Mouse (Mus musculus): Measurements from ENCODE around the gene Herc4. TPM values are rescaled to one million over a fixed set of nuclear protein-coding genes. Genes with fewer than 3 reads are reported as not detected.

Herc4 gene
- polyA plus RNA-seq (2014; fragmentation: Illumina TruSeq; extraction: RNeasy Lipid Tissue Mini Kit (QIAGEN cat#74804); ENCODE audit: low read depth, low replicate concordance), result 183 TPM

GRCm38 (mm10) chr10:63243493-63244054 is at the start of gene Herc4:
Gene Herc4 (plus strand): TSS chr10:63243810.

GRCm38 (mm10) chr10:63203728-63204127 is 39.9 kb upstream of the Herc4 start, which contains the start of gene Mypn:
Gene Mypn (minus strand): TSS chr10:63203952.

Other genes starting within 250 kb of the Herc4 start
- gene Hnrnph3, start 219.6 kb upstream of the Herc4 start, polyA plus RNA-seq (2014; fragmentation: Illumina TruSeq; extraction: RNeasy Lipid Tissue Mini Kit (QIAGEN cat#74804); ENCODE audit: low read depth, low replicate concordance), result 73.5 TPM
- gene Pbld2, start 219.5 kb upstream of the Herc4 start, polyA plus RNA-seq (2014; fragmentation: Illumina TruSeq; extraction: RNeasy Lipid Tissue Mini Kit (QIAGEN cat#74804); ENCODE audit: low read depth, low replicate concordance), result 23.0 TPM
- 54.2 TPM for gene Pbld1, start 183.6 kb upstream of the Herc4 start, polyA plus RNA-seq (2014; fragmentation: Illumina TruSeq; extraction: RNeasy Lipid Tissue Mini Kit (QIAGEN cat#74804); ENCODE audit: low read depth, low replicate concordance)
- 0.36 TPM for gene Atoh7, start 144.2 kb upstream of the Herc4 start, polyA plus RNA-seq (2014; fragmentation: Illumina TruSeq; extraction: RNeasy Lipid Tissue Mini Kit (QIAGEN cat#74804); ENCODE audit: low read depth, low replicate concordance)
- gene Mypn, start 39.9 kb upstream of the Herc4 start, polyA plus RNA-seq (2014; fragmentation: Illumina TruSeq; extraction: RNeasy Lipid Tissue Mini Kit (QIAGEN cat#74804); ENCODE audit: low read depth, low replicate concordance), result not detected
- gene Sirt1, start 137.9 kb downstream of the Herc4 start, polyA plus RNA-seq (2014; fragmentation: Illumina TruSeq; extraction: RNeasy Lipid Tissue Mini Kit (QIAGEN cat#74804); ENCODE audit: low read depth, low replicate concordance), result 60.0 TPM
- gene Dnajc12, start 138.6 kb downstream of the Herc4 start, polyA plus RNA-seq (2014; fragmentation: Illumina TruSeq; extraction: RNeasy Lipid Tissue Mini Kit (QIAGEN cat#74804); ENCODE audit: low read depth, low replicate concordance), result 109 TPM
- not detected for gene Gm7075, start 178.0 kb downstream of the Herc4 start, polyA plus RNA-seq (2014; fragmentation: Illumina TruSeq; extraction: RNeasy Lipid Tissue Mini Kit (QIAGEN cat#74804); ENCODE audit: low read depth, low replicate concordance)
- 0.44 TPM for gene Ctnna3, start 186.3 kb downstream of the Herc4 start, polyA plus RNA-seq (2014; fragmentation: Illumina TruSeq; extraction: RNeasy Lipid Tissue Mini Kit (QIAGEN cat#74804); ENCODE audit: low read depth, low replicate concordance)